Mouse (Mus musculus) heart, postnatal 0 days (tissue): ENCODE measurements around the gene 4933400A11Rik. TPM values are rescaled to one million over a fixed set of nuclear protein-coding genes. Genes with fewer than 3 reads are reported as not detected.

ENCODE experiments used
- ATAC-seq: fragments of 200-750 bp; cut with Nextera tagmentation; 2 replicates; pipeline ENCODE4 v1.8.0; 2017; ENCODE audit warnings: low read depth, moderate number of reproducible peaks, moderate library complexity; ENCODE audit not compliant: insufficient read depth
- DNase-seq: peaks from one replicate; pipeline ENCODE4 v3.0.0-alpha.2; 2016; ENCODE audit warnings: low spot score
- H3K27ac ChIP-seq: fragments of 300-500 bp; sonication (generic); 2 replicates; pipeline ENCODE4 v1.5.1; 2014; ENCODE audit warnings: low read depth, mild to moderate bottlenecking
- H3K27me3 ChIP-seq: fragments of 300-500 bp; sonication (generic); 2 replicates; pipeline ENCODE4 v1.6.1; 2014; ENCODE audit warnings: low read length, mixed read lengths; ENCODE audit not compliant: control insufficient read depth, insufficient read depth
- H3K36me3 ChIP-seq: fragments of 300-500 bp; sonication (generic); replicated peaks from 2 replicates; pipeline ENCODE4 v1.6.1; 2014; ENCODE audit warnings: low read length, mixed read lengths; ENCODE audit not compliant: control insufficient read depth, insufficient read depth
- H3K4me1 ChIP-seq: fragments of 300-500 bp; sonication (generic); 2 replicates; pipeline ENCODE4 v1.6.1; 2014; ENCODE audit warnings: antibody characterized with exemption; ENCODE audit not compliant: control insufficient read depth, insufficient read depth
- H3K4me2 ChIP-seq: fragments of 300-500 bp; sonication (generic); 2 replicates; pipeline ENCODE4 v1.6.1; 2014; ENCODE audit warnings: low read depth, mild to moderate bottlenecking, low read length, moderate library complexity
- H3K4me3 ChIP-seq: fragments of 300-500 bp; sonication (generic); 2 replicates; pipeline ENCODE4 v1.5.1; 2014; ENCODE audit warnings: low read depth, low read length
- H3K9ac ChIP-seq: fragments of 300-500 bp; sonication (generic); replicated peaks from 2 replicates; pipeline ENCODE4 v1.6.1; 2014; ENCODE audit warnings: low read depth, low read length, mixed read lengths
- H3K9me3 ChIP-seq: fragments of 300-500 bp; sonication (generic); replicated peaks from 2 replicates; pipeline ENCODE4 v1.6.1; 2016; ENCODE audit warnings: low read length; ENCODE audit not compliant: control insufficient read depth
- CTCF ChIP-seq: IDR thresholded peaks from 2 replicates; pipeline ENCODE4 v1.5.1; 2016; ENCODE audit warnings: antibody characterized with exemption, control low read depth, low read depth
- EP300 ChIP-seq: IDR thresholded peaks from 2 replicates; pipeline ENCODE4 v1.6.1; 2016; ENCODE audit warnings: antibody characterized with exemption, low read depth
- WGBS: fragments of 180-500 bp; shearing (Covaris S2); extraction: QIAGEN DNeasy Blood & Tissue Kit; methylation state at CpG from one replicate; pipeline ENCODE4 v1.1.7; 2014; 5-methylcytosine and 5-hydroxymethylcytosine counted together
- polyA plus RNA-seq: library from polyadenylated mRNA; unstranded; fragments of >200 nt; fragmentation: Nextera tagmentation; extraction: Ambion mirVana; gene quantifications from 2 replicates; pipeline ENCODE4 v1.2.1, GENCODE M21; 2015
- total RNA-seq: library from RNA; depleted of rRNA; stranded (reverse); fragments of >200 nt; gene quantifications from 2 replicates; pipeline ENCODE4 v1.2.3, GENCODE M21; 2014; ENCODE audit warnings: low replicate concordance; rRNA removed

Gene 4933400A11Rik
- total RNA-seq: not detected in 2 replicates
- polyA plus RNA-seq: 0.27 TPM in 2 replicates

DNA sequence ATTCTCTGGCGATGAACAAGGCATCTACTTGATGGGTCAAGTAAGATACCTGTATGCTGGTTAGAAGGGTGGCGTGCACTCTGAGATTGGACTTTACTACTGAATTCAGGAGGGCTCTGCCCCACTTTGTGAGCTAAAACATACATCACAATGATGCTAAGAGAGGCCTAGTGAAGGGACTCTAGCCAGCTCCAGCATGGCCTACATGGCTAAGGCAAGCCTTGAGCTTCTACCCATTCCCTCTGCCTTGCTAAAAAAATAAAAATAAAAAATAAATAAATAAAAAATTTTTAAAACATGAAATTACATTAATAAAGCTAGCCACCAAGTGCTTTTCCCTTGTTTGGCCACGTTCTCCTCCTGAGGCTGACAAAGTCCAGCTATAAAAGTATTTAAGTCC lies at the start of gene 4933400A11Rik:
4933400A11Rik (minus strand) TSS at position 101 of the 400 bp plus-strand sequence.
- H3K4me1 ChIP-seq: no peaks in the 10 kb centered on the region
- no peaks in the 10 kb centered on the region for H3K27me3 ChIP-seq
- WGBS: 90% methylated on average over 3 of the region's 3 CpGs
- H3K27ac ChIP-seq: no peak within 1 kb of the TSS
- H3K9ac ChIP-seq: no peak within 1 kb of the TSS
- no peak within 1 kb of the TSS for H3K4me2 ChIP-seq
- DNase-seq: no peak
- ATAC-seq: no peak
- TF ChIP-seq EP300: no peak
- TF ChIP-seq CTCF: no peak
- H3K9me3 ChIP-seq: no peaks in the 10 kb centered on the region
- no peaks in the 10 kb centered on the region for H3K36me3 ChIP-seq
- no peak within 1 kb of the TSS for H3K4me3 ChIP-seq

DNA sequence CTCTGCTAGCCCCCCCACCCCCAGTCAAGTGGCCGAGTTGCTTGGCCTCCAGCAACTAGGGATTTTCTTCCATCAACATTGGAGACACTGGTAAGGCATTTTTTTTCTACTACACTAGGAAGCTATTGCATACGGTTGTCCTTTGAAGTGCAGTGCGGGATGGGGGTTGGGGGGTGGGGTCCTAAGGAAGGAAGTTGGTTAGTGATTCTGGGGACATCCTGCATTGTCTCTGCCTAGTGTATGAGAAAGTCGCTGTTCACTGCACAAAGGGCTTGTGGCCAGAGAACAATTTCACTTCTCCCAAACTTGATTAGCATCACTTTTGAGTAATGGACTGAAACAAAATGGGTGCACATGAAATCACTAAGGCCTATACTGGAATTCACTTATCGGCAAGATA lies 48.7 kb upstream of the 4933400A11Rik start:
- TF ChIP-seq EP300: no peak
- no peak for TF ChIP-seq CTCF
- no peak for ATAC-seq
- Histone ChIP-seq H3K4me3 (no peak overlapping the region), H3K36me3 (no peaks in the 10 kb centered on the region), H3K27ac (no peak overlapping the region), H3K4me2 (no peak overlapping the region), H3K27me3 (no peaks in the 10 kb centered on the region), H3K9ac (no peak overlapping the region), H3K4me1 (no peaks in the 10 kb centered on the region), H3K9me3 (no peaks in the 10 kb centered on the region)
- 48% methylated on average over 5 of the region's 5 CpGs for WGBS
- no peak for DNase-seq

DNA sequence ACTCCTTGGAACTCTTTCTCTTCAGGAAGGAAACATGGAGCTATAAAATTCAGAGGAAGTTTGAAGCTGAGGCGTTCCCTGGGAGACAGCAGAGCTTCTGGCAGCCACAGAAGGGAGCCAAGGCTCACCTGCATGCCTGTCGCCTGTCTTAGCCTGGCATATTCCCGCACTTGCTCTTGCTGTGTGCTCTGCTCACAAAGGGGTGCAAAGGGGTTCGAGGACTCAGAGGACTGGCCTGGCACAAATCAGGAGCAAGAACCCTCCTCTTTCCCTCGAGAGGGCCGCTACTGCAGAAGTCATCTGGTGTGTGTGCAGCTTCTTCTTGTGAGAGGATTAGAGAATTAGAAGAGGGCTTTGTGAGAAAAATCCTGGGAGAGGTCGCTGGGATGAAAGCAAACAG lies 48.3 kb upstream of the 4933400A11Rik start:
- no peaks in the 10 kb centered on the region for H3K27me3 ChIP-seq
- no peak for ATAC-seq
- no peak overlapping the region for H3K9ac ChIP-seq
- H3K36me3 ChIP-seq: no peaks in the 10 kb centered on the region
- no peak for DNase-seq
- no peak overlapping the region for H3K4me2 ChIP-seq
- no peak overlapping the region for H3K4me3 ChIP-seq
- no peak overlapping the region for H3K27ac ChIP-seq
- H3K9me3 ChIP-seq: no peaks in the 10 kb centered on the region
- 45% methylated on average over 7 of the region's 7 CpGs for WGBS
- no peak for TF ChIP-seq EP300
- H3K4me1 ChIP-seq: no peaks in the 10 kb centered on the region

DNA sequence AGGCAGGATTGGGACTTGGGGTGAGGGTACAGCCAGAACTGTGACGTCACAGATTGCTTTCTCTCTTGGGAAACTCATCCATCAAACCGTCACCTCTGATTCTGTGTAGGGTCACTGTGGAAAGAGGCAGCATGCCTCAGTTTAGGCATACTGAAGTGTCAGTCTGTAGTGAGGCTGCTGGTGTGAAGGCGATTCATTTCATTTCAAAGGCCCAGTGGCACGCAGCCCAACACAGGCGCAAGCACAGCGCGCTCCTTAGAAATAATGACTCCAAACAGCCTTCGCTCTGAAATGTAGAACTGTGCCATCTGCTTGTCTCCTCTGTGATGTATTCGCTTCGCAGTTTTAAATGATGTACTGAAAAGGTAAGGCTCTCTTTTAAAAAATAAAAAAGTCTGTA lies 47.5 kb upstream of the 4933400A11Rik start:
- no peaks in the 10 kb centered on the region for H3K27me3 ChIP-seq
- 72% methylated on average over 10 of the region's 10 CpGs for WGBS
- no peak for TF ChIP-seq EP300
- no peak for TF ChIP-seq CTCF

DNA sequence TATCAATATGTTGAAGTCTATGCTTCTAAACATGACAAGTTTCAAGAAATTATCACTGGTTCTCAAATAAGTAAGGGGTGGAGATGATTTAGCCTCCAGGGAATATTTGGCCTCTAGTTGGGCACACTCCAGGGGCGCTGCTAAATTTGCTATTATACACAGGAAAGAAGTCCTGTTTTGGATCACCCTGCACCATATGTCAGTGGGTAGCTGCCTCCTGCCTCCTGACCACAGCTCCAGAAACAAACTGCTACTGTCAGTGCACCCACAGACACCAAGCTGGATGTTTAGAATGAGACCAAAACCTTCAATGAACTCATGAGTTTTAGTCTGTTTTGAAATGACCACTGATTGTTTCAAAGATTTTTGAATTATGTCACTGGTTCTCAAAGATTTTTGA lies 34.2 kb upstream of the 4933400A11Rik start:
- DNase-seq: no peak
- 45% methylated on average over 1 of the region's 1 CpGs for WGBS
- Histone ChIP-seq H3K27ac (no peak overlapping the region), H3K4me2 (no peak overlapping the region), H3K9me3 (no peaks in the 10 kb centered on the region), H3K9ac (no peak overlapping the region), H3K27me3 (no peaks in the 10 kb centered on the region), H3K4me3 (no peak overlapping the region), H3K36me3 (no peaks in the 10 kb centered on the region), H3K4me1 (no peaks in the 10 kb centered on the region)
- no peak for ATAC-seq
- no peak for TF ChIP-seq CTCF
- TF ChIP-seq EP300: no peak

More for the DNA sequence above, 47.5 kb upstream of the 4933400A11Rik start:
- Histone ChIP-seq H3K36me3 (no peaks in the 10 kb centered on the region), H3K4me2 (no peak overlapping the region), H3K27ac (no peak overlapping the region), H3K4me3 (no peak overlapping the region), H3K9me3 (no peaks in the 10 kb centered on the region), H3K4me1 (no peaks in the 10 kb centered on the region), H3K9ac (no peak overlapping the region)
- ATAC-seq: no peak
- DNase-seq: no peak

DNA sequence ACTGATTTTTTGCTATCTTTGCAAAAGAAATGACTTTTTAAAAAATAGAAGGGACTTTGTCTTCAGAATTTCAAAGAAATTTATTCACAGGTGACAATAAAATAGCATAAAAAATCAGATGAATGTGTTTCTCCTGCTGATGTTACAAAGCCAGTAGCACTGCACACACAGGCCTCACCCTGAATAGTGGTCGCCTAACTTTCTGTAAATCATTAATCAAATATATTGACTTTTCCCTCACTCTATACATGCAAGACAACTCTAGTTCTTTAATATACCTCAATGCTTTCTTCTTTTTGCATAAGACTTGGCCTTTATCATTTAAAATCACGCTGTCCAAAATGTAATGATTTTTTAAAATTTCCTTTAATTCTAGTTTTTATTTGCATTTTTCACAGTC lies 32.3 kb upstream of the 4933400A11Rik start:
- H3K4me2 ChIP-seq: no peak overlapping the region
- H3K27me3 ChIP-seq: no peaks in the 10 kb centered on the region
- H3K9ac ChIP-seq: no peak overlapping the region
- H3K4me3 ChIP-seq: no peak overlapping the region
- TF ChIP-seq CTCF (no peak), EP300 (no peak)
- 80% methylated on average over 2 of the region's 2 CpGs for WGBS
- DNase-seq (no peak), ATAC-seq (no peak)
- no peaks in the 10 kb centered on the region for H3K9me3 ChIP-seq
- no peaks in the 10 kb centered on the region for H3K4me1 ChIP-seq
- no peak overlapping the region for H3K27ac ChIP-seq
- no peaks in the 10 kb centered on the region for H3K36me3 ChIP-seq
